Mouse (Mus musculus): ENCODE data around the gene Hmgcs1. TPM values are rescaled to one million over a fixed set of nuclear protein-coding genes. Genes with fewer than 3 reads are reported as not detected.

The Hmgcs1 gene
- polyA plus RNA-seq, 1 experiment from 2014 or later: 516 TPM

DNA sequence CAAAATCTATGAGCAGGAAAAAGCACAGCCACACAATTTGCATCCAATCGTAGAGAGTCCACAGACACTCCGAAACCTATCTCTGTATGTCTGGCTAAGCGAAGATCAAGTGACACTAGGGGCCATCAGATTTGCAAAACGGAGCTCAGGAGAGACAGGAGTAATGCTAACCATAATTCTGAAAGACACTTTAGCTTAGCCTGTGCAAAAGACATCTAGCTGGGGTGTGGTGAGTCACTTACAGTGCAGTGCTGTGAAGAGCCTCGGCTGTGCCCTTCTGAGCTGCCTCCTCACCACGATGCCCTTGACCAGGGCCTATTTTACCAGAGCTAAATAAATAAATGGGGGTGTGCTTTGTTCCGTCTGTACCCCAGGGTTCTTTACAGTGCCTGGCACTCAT, 39.2 kb downstream of the Hmgcs1 start:
- no peak overlapping the region for H3K4me3 ChIP-seq (ENCODE audit: low read depth, low read length)
- peaks cover 6% of the 10 kb centered on the region; the same call in 1 of the 2 replicates for H3K4me1 ChIP-seq (ENCODE audit: control insufficient read depth, insufficient read depth, low read length)
- WGBS: 88% methylated on average over 7 of the region's 7 CpGs
- H3K27ac ChIP-seq (ENCODE audit: low read depth, low read length): no peak overlapping the region
- no peak for DNase-seq (ENCODE audit: low spot score, missing footprints)
- no peaks in the 10 kb centered on the region for H3K36me3 ChIP-seq (ENCODE audit: control insufficient read depth, insufficient read depth, low read length)
- H3K4me2 ChIP-seq: no peak overlapping the region
- no peak overlapping the region for H3K9ac ChIP-seq (ENCODE audit: low read length)
- H3K9me3 ChIP-seq (ENCODE audit: control insufficient read depth, low read length): no peaks in the 10 kb centered on the region
- H3K27me3 ChIP-seq (ENCODE audit: control insufficient read depth, insufficient read depth, low read length): no peaks in the 10 kb centered on the region
- no peak for ATAC-seq (ENCODE audit: low FRiP score)

- no peak for DNase-seq (ENCODE audit: low spot score, missing footprints)
Observed at GRCm38 (mm10) chr13:119731448-119731847, 41.3 kb downstream of the Hmgcs1 start.

DNA sequence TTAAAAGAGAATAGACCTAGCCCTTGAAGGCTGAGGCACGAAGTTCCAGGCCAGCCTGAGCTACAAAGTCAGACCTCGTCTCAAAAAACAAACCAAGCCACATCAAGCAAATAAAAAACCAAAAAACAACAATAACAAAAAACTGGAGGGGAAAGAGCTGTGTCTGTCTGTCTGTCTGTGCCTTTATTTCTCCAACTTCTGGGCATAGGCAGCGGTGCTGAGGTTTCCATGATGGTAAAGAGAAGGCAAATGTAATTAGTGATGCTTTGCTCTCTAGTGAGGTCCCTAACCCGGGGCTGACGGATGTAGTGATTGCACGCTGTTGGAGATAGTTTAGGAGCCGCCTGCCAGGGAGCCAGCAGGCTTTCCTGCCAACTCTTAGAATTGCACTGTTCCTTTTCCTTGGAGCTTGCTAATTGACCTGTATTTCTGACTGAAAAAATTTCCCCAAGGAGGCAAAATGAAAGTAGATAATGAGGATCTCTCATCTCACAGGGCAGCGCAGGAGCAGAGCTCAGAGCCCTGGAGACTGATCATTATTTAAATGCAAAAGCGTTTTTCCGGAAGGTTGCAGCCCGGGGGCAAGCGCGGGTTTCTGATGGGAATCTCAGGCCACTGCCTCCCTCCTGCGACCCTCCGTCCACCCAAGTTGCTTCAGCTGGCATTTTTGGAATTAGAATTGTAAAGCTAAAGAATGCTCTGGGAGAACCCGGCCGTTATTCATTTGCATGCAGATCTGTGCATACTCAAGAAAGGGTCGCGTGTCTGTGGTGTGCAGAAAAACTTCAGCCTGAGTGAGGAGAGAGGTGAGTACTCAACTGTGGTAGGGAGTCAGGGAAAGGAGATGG, 51.4 kb downstream of the Hmgcs1 start:
- Histone ChIP-seq H3K27me3 (ENCODE audit: control insufficient read depth, insufficient read depth, low read length) (no peaks in the 10 kb centered on the region), H3K4me2 (peak overlapping the region; percentile 30), H3K9ac (ENCODE audit: low read length) (peak overlapping the region; percentile 10), H3K36me3 (ENCODE audit: control insufficient read depth, insufficient read depth, low read length) (no peaks in the 10 kb centered on the region), H3K9me3 (ENCODE audit: control insufficient read depth, low read length) (no peaks in the 10 kb centered on the region), H3K27ac (ENCODE audit: low read depth, low read length) (no peak overlapping the region; the same call in 1 of the 2 replicates), H3K4me3 (ENCODE audit: low read depth, low read length) (peak overlapping the region; percentile 5; the same call in 1 of the 2 replicates), H3K4me1 (ENCODE audit: control insufficient read depth, insufficient read depth, low read length) (peaks cover 5% of the 10 kb centered on the region; the same call in 1 of the 2 replicates)
- 2% methylated on average over 19 of the region's 19 CpGs for WGBS
- DNase-seq (ENCODE audit: low spot score, missing footprints) (peak; percentile 92), ATAC-seq (ENCODE audit: low FRiP score) (peak; percentile 67)

More at GRCm38 (mm10) chr13:119731448-119731847, 41.3 kb downstream of the Hmgcs1 start:
- WGBS: 49% methylated on average over 6 of the region's 6 CpGs
- Histone ChIP-seq H3K9ac (ENCODE audit: low read length) (no peak overlapping the region), H3K4me2 (no peak overlapping the region), H3K9me3 (ENCODE audit: control insufficient read depth, low read length) (no peaks in the 10 kb centered on the region), H3K27me3 (ENCODE audit: control insufficient read depth, insufficient read depth, low read length) (no peaks in the 10 kb centered on the region), H3K4me3 (ENCODE audit: low read depth, low read length) (no peak overlapping the region), H3K27ac (ENCODE audit: low read depth, low read length) (no peak overlapping the region), H3K36me3 (ENCODE audit: control insufficient read depth, insufficient read depth, low read length) (no peaks in the 10 kb centered on the region), H3K4me1 (ENCODE audit: control insufficient read depth, insufficient read depth, low read length) (peaks cover 6% of the 10 kb centered on the region; the same call in 1 of the 2 replicates)
- no peak for ATAC-seq (ENCODE audit: low FRiP score)

DNA sequence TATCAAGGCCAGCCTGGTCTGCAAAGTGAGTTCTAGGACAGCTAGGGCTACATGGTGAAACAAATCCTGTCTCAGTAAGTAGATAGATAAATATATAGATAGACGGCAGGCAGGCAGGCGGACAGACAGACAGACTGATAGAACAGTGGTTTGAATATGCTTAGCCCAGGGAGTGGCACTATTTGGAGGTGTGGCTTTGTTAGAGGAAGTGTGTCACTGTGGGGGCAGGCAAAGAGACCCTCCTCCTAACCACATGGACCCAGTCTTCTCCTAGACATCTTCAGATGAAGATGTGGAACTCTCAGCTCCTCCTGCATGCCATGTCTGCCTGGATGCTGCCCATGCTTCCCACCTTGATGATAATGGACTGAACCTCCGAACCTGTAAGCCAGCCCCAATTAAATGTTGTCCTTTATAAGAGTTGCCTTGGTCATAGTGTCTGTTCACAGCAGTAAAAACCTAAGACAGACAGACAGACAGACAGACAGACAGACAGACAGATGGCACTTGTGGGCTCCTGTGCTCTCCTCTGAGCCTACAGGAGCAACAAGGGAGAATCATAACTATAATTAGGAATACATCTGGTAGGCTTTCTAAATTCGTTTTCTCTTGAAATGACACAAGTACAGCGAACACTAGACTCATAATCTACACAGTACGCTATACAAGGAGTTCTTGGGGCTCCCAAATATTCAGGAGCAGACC, 52.7 kb downstream of the Hmgcs1 start:
- Histone ChIP-seq H3K4me3 (ENCODE audit: low read depth, low read length) (no peak overlapping the region), H3K4me2 (no peak overlapping the region)
- no peak for DNase-seq (ENCODE audit: low spot score, missing footprints)

DNA sequence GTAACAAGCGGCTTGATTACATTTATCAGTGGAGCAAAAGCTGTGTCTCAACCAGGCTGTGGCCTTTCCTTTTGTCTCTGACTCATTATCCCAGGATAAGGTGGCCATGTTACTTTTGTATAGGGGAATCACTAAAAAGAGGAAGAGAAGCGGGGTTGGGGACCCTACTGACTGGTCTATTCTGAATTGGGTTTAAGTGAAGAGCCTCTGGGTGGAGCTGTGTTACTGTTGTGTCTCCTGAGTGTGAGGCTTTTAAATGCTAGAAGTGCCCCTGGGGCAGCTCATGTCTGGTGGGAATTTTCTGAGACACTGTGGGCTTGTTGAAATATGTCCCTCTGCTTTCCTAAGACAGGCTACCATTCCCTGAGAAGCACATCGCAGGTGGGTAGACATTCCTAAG, 53.3 kb downstream of the Hmgcs1 start:
- H3K9me3 ChIP-seq (ENCODE audit: control insufficient read depth, low read length): no peaks in the 10 kb centered on the region; the same call in 1 of the 2 replicates
- 74% methylated on average over 3 of the region's 3 CpGs for WGBS
- no peak overlapping the region for H3K4me2 ChIP-seq
- H3K4me1 ChIP-seq (ENCODE audit: control insufficient read depth, insufficient read depth, low read length): peaks cover 5% of the 10 kb centered on the region; the same call in 1 of the 2 replicates
- no peaks in the 10 kb centered on the region for H3K27me3 ChIP-seq (ENCODE audit: control insufficient read depth, insufficient read depth, low read length)
- H3K27ac ChIP-seq (ENCODE audit: low read depth, low read length): no peak overlapping the region
- no peak overlapping the region for H3K9ac ChIP-seq (ENCODE audit: low read length)
- H3K36me3 ChIP-seq (ENCODE audit: control insufficient read depth, insufficient read depth, low read length): no peaks in the 10 kb centered on the region
- H3K4me3 ChIP-seq (ENCODE audit: low read depth, low read length): no peak overlapping the region
- no peak for DNase-seq (ENCODE audit: low spot score, missing footprints)
- no peak for ATAC-seq (ENCODE audit: low FRiP score)

More for the DNA sequence above, 52.7 kb downstream of the Hmgcs1 start:
- no peak for ATAC-seq (ENCODE audit: low FRiP score)
- WGBS: 86% methylated on average over 6 of the region's 6 CpGs
- H3K9me3 ChIP-seq (ENCODE audit: control insufficient read depth, low read length): no peaks in the 10 kb centered on the region
- no peak overlapping the region for H3K27ac ChIP-seq (ENCODE audit: low read depth, low read length)
- peaks cover 5% of the 10 kb centered on the region; the same call in 1 of the 2 replicates for H3K4me1 ChIP-seq (ENCODE audit: control insufficient read depth, insufficient read depth, low read length)
- H3K36me3 ChIP-seq (ENCODE audit: control insufficient read depth, insufficient read depth, low read length): no peaks in the 10 kb centered on the region
- H3K9ac ChIP-seq (ENCODE audit: low read length): no peak overlapping the region
- H3K27me3 ChIP-seq (ENCODE audit: control insufficient read depth, insufficient read depth, low read length): no peaks in the 10 kb centered on the region

- H3K36me3 ChIP-seq (ENCODE audit: control insufficient read depth, insufficient read depth, low read length): no peaks in the 10 kb centered on the region
- H3K4me1 ChIP-seq (ENCODE audit: control insufficient read depth, insufficient read depth, low read length): no peaks in the 10 kb centered on the region
- H3K27me3 ChIP-seq (ENCODE audit: control insufficient read depth, insufficient read depth, low read length): no peaks in the 10 kb centered on the region
- no peaks in the 10 kb centered on the region; the same call in 1 of the 2 replicates for H3K9me3 ChIP-seq (ENCODE audit: control insufficient read depth, low read length)
- H3K4me2 ChIP-seq: no peak overlapping the region
- ATAC-seq (ENCODE audit: low FRiP score) (no peak), DNase-seq (ENCODE audit: low spot score, missing footprints) (no peak)
- 89% methylated on average over 4 of the region's 4 CpGs for WGBS
- H3K4me3 ChIP-seq (ENCODE audit: low read depth, low read length): no peak overlapping the region
- H3K9ac ChIP-seq (ENCODE audit: low read length): no peak overlapping the region
- H3K27ac ChIP-seq (ENCODE audit: low read depth, low read length): no peak overlapping the region
Observed at GRCm38 (mm10) chr13:119746930-119747329, 56.8 kb downstream of the Hmgcs1 start.

DNA sequence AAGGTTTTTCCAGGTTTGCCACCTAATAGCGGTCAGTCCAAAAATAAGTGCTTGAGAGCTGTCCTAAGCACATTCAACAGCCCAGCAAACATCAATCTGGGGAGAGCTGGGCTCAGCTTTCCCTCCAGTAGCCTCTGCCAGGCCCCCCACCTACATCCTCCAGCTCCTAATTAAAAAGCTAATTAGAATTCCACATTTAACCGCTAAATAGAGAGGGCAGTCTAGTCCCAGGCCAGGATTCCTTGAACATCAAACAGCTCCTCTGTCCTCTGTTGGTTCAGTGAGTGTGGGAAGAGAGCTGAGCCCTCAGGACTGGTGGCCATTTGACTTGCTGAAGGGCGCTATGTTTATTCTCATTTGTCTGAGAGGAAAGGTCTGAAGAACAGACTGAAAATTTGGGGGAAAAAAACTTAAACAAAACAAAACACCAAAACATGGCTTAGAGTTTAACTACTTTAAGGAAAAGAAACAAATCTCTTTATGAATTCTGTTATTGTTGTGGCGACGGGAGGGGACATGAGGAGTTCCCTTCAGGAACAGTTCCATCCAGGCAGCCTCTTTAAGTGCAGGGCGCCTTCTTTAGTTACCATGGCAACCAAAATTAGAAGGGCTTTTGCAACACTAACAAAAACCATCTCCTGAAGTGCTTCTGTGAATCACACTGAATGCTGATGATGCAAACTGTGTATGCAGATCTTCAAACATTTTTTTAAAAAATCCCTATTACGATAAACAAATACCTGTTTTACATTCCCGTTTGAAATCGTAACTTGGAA, 63.9 kb downstream of the Hmgcs1 start:
- Histone ChIP-seq H3K27ac (ENCODE audit: low read depth, low read length) (no peak overlapping the region), H3K4me3 (ENCODE audit: low read depth, low read length) (no peak overlapping the region)
- ATAC-seq (ENCODE audit: low FRiP score): no peak

DNA sequence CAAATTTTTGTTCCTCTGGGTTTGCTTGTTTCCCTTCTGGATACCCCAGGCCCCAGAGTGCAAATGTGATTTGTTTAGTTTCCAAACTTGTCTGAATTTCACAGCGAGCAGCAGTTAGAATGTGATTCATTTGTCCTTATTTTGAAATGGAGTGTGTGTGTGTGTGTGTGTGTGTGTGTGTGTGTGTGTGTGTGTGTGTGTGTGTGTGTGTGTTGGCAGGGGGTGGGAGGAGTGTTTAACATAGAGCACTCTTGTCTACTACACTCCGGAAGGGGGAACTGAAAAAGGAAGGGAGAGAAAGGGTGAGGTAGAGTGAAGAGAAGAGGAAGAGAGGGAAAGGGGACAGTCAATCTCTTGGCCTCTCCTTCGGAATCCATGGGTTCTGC, 64.4 kb downstream of the Hmgcs1 start:
- no peak overlapping the region for H3K27ac ChIP-seq (ENCODE audit: low read depth, low read length)

More for the DNA sequence above, 63.9 kb downstream of the Hmgcs1 start:
- Histone ChIP-seq H3K4me2 (no peak overlapping the region), H3K9me3 (ENCODE audit: control insufficient read depth, low read length) (no peaks in the 10 kb centered on the region), H3K36me3 (ENCODE audit: control insufficient read depth, insufficient read depth, low read length) (no peaks in the 10 kb centered on the region), H3K27me3 (ENCODE audit: control insufficient read depth, insufficient read depth, low read length) (no peaks in the 10 kb centered on the region), H3K9ac (ENCODE audit: low read length) (no peak overlapping the region), H3K4me1 (ENCODE audit: control insufficient read depth, insufficient read depth, low read length) (peaks cover 10% of the 10 kb centered on the region)
- WGBS: 48% methylated on average over 9 of the region's 9 CpGs
- no peak for DNase-seq (ENCODE audit: low spot score, missing footprints)

More for the DNA sequence above, 64.4 kb downstream of the Hmgcs1 start:
- H3K4me2 ChIP-seq: peak overlapping the region; percentile 71
- H3K4me1 ChIP-seq (ENCODE audit: control insufficient read depth, insufficient read depth, low read length): peaks cover 10% of the 10 kb centered on the region
- H3K36me3 ChIP-seq (ENCODE audit: control insufficient read depth, insufficient read depth, low read length): no peaks in the 10 kb centered on the region
- H3K27me3 ChIP-seq (ENCODE audit: control insufficient read depth, insufficient read depth, low read length): no peaks in the 10 kb centered on the region
- peak overlapping the region; percentile 46 for H3K4me3 ChIP-seq (ENCODE audit: low read depth, low read length)
- no peak for ATAC-seq (ENCODE audit: low FRiP score)
- 33% methylated on average over 3 of the region's 3 CpGs for WGBS
- no peak for DNase-seq (ENCODE audit: low spot score, missing footprints)
- no peak overlapping the region for H3K9ac ChIP-seq (ENCODE audit: low read length)
- H3K9me3 ChIP-seq (ENCODE audit: control insufficient read depth, low read length): no peaks in the 10 kb centered on the region

Measured in midbrain, embryonic 11.5 days (tissue).